Mouse (Mus musculus) lung, postnatal 4 days (tissue): ENCODE results near the gene 4930524J08Rik.

Source experiments
- DNase-seq, 2 experiments: peaks; one replicate each; pipeline ENCODE4 v3.0.0; 2021

The 4930524J08Rik gene

DNA sequence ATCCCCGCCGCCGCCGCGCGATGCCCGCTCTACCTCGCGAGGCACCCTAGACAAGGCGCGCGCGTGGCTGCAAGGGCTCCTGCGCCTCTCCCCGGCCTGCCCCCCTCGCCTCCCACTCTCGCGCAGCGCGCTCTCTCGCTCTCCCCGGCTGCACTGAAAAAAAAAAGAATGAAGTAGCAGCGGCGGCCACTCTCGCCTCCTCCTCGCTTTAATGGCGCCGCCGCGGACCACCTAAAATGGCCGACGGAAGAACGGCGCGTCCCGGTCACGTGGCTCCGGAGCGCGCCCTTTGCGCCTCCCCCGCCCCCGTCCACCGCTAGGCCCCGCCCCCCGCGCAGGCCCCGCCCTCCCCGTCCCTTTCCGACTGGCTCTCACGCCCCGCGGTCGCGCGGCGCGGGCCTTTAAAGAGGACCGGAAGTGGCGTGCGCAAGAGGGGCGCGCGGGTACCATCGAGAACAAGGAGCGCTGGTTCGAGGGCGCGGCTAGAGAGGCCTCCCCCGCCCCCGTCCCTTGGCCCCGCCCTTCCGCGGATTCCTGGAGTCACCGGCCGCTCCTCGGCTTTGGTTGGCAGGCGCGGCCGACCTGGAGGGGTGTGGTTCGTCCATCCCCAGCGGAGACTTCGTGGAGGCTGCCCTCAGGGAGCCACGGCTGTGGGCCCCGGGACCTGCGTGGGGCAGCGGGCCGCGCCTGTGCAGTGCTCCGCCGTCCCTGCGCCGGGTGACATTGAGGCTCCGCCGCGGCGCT lies at the start of gene 4930524J08Rik, which contains the start of gene Hnrnpd:
Gene 4930524J08Rik (plus strand): TSS at position 363 of the 744 bp plus-strand sequence.
Gene Hnrnpd (minus strand): TSS at position 240 of the 744 bp plus-strand sequence.
- peak; percentile 94 to 98 for DNase-seq

DNA sequence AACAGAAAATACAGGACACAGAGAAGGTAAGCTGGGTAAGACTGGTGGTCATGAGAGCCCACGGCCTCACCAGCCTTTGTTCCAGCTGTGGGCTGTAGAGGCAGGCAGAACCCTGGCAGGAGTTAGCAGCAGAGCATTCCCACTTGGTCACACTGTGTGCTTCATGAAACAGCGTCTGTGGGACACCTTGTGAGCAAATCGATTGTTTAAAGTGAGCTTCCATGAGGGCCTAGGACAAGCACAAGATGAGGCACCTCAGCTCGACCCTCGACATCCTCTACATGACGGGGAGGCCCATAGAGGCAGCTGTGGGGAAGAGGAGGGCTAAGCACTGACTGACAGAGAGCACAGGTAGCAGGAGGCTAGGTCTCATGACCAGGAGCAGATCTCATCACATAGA lies 47.0 kb upstream of the 4930524J08Rik start:
- no peak for DNase-seq

DNA sequence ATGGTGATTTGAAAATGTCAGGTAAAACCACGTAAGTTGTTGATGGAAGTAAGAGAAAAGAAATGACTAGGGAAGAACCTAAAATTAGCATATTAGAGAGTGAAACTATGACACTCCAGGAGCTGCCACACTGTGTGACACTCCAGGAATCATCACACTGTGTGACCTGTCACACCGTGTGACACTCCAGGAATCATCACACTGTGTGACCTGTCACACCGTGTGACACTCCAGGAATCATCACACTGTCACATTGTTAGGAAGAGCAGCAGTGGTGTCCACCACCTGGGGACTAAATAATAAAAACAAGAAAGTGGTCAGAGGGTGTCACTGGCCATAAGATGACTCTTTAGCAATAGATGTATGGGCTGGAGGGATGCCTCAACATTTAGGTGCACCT lies 39.4 kb upstream of the 4930524J08Rik start:
- DNase-seq = no peak

DNA sequence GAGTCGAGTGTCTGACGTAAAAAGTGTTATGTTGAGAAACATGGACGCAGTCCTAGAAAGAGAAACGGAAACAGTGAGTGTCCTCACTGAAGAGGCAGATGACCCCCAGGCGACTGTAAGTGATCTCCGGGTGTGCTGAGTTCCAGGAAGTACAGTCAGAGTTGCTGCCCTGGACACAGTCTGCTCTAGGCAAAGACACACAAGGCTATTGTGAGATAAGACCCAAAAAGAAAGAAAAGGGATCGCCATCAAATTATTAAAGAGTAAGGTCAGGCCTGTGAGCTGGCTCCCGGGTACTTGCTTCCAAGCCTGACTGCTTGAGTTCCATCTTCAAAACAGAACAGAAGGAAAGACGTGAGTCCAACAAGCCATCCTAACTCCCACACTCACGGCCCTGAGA lies 37.6 kb upstream of the 4930524J08Rik start:
- no peak for DNase-seq

GRCm38 (mm10) chr5:99941776-99942502 lies 36.9 kb upstream of the 4930524J08Rik start:
- DNase-seq = no peak

GRCm38 (mm10) chr5:99952513-99952912 lies 26.3 kb upstream of the 4930524J08Rik start:
- DNase-seq = no peak

DNA sequence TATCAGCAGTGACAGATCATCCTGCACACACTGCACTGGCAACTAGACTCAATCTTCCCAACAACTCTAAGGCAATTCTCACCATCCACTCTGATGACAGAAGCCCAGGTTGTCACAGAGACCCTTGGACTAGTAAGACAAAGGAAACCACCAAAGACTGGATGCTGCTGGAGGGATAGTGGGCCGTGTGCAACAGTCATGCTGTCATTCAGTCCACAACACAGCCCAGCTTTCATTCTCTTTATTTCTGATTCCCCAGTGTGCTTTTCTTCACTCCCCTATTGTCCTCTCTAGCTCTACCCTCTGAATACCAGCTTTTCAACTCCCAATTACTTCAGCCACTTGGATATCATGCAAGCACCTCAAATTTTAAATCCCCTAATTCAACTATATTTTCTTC lies 25.0 kb upstream of the 4930524J08Rik start:
- no peak for DNase-seq

DNA sequence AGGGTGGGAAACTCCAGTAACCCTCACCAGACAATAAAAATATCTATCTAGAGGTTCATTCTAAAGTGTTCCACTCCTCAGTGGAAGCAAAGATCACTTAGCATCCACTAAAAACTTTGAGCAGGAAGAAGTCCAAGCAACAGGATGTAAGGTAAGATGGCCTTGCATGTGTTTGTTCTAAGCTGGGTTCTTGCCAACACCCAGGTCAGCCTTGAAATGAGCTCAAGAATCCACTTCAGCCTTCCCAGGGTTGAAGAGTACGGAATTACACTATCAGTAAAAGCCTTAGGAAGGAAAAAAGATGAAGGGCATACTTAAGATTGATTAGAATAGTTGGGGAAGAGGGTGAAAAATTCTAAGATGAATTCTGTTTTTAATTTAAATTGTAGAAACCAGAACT lies 20.2 kb upstream of the 4930524J08Rik start:
- no peak for DNase-seq

GRCm38 (mm10) chr5:99959236-99959936 lies 19.5 kb upstream of the 4930524J08Rik start:
- no peak for DNase-seq

DNA sequence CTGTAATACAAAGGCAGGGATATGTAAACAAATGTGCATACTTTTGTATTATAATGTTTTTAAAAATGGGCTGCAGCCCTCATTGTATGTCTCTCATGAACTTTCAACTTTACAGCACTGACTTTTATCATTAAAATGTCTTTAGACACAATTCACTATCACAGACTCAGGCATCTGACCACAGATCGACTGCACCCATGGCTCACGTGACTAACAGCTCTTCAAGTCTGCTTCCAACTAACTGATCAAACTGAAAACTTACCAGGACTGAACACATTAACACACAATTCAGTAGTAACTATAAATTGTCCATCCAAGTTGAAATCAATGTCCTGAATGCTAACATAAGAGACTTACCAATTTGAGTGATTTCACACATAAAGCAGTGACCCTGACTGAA lies 18.9 kb upstream of the 4930524J08Rik start:
- DNase-seq = no peak

- DNase-seq = no peak
Measured at GRCm38 (mm10) chr5:99973941-99974340, 4.9 kb upstream of the 4930524J08Rik start.

- DNase-seq = no peak
Measured at GRCm38 (mm10) chr5:99975061-99975460, 3.8 kb upstream of the 4930524J08Rik start.

DNA sequence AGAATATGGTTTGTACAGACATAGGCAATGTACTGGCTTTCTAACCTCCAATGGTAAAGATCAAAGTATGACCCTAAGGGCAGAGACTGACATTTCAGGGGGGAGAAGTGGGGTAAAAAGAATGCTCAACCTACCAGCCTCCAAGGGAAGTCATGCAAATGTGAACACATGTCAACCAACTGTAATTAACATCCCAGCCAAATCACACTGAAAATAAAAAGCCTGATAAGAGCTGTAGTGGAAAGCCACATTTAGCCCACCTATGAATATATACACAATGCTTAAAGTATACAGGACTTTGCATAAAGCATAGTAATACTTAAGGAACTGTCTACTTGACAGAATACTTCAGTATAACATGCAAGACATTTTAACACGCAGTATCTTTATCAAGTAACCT lies 3.1 kb upstream of the 4930524J08Rik start:
- no peak for DNase-seq

DNA sequence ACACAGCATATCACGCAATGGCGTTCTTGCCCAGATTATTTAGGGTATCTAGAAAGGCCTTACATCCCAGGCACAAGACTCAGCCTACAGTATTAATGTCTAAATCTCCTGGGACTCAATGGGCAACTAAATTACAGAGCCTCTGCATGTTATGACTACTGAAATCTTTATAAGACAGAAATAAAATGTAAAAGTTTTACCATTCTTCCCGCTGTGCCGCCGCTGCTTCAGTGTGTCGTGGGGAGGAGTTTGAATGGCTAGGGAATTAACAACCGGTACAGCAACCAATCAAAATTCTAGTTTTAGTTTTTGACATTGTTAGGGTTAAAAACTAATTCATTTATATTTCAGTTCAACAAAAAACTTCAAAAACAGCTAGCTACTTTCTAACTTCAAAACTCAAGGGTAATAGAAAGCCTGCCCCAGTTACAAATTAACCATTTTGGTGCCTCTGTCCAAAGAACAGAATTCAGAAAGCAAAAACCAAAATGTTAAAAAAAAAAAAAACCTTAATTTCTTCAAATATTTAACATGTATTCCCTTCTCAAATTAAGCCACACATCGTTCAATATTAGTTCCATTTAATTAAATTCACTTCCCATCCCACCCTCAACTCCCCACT lies 2.4 kb upstream of the 4930524J08Rik start:
- DNase-seq = no peak

DNA sequence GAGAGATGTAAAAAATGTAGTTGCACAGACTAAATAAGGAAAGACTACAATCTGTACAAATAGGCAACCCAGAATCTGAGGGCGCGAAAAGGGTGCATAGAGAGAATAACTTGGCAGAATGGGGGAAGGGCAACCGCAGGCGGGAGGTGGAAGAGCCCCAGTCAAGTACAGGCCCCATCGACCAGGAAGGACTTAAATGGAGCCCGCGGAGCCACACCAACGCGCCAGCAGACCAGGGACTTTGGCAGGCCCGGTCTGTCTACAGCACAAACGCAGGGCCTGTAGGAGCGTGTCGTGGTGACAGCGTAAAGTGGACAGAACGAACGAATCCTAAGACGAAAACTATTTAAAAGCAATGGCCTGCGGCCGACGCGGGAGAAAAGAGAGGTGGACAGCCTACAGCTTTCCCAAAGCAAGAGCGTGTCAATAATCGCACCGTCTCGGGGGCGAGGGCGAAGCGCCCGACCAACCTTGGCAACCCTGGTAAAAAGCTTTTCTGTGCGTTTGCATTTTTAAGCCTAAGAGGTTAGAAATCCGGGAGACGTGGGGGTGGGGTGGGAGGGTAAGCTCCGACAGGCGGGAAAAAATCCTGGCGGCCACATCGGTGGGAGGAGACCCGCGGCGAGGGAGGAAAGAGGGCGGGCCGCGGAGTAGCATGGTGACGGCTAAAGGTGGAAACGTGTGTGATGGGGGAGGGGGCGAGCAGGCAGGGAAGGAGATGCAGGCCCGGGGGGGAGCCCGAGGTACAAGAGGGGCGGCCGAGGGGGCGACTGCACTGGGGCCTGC lies 1.2 kb upstream of the 4930524J08Rik start:
- DNase-seq = peak; percentile 85 to 87

DNA sequence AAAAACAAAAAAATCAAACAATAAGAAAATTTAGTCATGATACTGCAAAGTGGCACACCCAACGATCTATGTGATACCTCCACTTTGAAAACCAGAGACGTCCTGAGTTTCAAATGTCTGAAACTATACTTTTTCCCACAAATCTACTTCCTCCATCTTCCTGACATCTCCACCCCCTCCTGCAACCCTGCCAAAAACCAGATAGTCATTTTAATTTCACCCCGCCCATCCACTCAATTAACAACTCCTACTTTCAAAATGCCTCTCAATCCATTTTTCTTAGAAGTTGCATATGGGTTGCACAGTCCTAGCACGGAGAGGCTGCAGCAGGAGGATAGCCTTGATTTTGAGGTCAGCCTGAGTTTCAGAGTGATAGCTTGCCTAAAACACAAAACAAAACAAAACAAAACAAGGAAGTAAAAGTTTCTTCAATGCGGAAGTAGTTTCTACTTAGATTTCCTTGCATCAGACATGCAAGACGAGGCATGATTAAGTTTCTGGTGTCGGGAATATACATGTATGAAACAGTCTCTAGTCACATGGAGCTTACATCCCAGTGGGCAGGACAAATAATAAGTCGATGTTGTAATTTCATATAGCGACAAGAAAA lies 4.7 kb downstream of the 4930524J08Rik start:
- DNase-seq = no peak

GRCm38 (mm10) chr5:99994166-99994565 lies 15.3 kb downstream of the 4930524J08Rik start:
- DNase-seq = no peak

- DNase-seq = no peak
Measured at GRCm38 (mm10) chr5:99994680-99995079, 15.8 kb downstream of the 4930524J08Rik start.

GRCm38 (mm10) chr5:100000048-100000447 lies 21.2 kb downstream of the 4930524J08Rik start:
- no peak for DNase-seq

DNA sequence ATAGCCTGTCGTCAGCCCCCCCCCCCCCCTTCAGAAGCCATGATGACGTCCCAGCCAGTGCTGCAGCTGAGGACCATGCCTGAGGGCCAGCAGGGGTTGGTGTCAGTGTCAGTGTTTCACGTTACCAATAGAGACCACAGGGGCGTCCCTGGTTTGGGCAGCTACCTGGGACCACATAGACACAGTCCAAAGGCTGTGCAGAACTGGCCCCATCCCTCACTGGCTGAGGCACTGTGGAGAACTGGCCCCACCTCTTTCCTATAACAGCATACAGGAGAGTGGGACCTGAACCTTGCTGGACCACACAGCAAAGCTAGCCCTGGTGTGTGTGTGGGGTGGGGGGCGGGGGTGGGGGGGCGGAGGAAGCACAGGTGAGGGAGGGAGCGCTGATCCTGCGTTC lies 21.6 kb downstream of the 4930524J08Rik start:
- DNase-seq = no peak

DNA sequence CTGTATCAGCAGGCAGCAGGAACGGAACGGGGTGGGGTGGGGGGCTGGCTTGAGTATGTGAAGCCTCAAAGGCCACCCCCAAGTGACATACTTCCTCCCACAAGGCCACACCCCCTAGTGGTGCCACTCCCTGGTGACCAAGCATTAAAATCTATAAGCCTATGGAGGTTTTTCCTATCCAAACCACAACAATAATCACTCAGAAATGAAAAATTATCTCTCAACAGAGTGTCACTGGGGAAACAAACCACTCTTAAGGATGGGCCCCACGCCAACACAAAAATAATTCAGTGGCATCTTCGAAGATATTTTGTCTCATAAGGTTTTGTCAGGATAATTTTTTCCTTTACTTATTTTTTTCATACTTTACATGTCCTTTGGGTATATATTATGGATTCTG lies 25.0 kb downstream of the 4930524J08Rik start:
- DNase-seq = no peak

GRCm38 (mm10) chr5:100005431-100005830 lies 26.6 kb downstream of the 4930524J08Rik start:
- no peak for DNase-seq
